Mouse (Mus musculus) E14TG2a.4 (cell line): ENCODE measurements at regions not wholly inside any gene's neighbourhood (a gene's known extent, or its start where the extent isn't known, plus 50 kb on each side); places are given as distances from the start of the nearest gene placed in this dataset.

ENCODE experiments used
- CTCF ChIP-seq: conservative IDR thresholded peaks from 2 replicates; pipeline ENCODE4 v1.5.1; 2014; ENCODE audit warnings: low read length
- NANOG ChIP-seq: IDR thresholded peaks from 2 replicates; pipeline ENCODE4 v1.6.1; 2014; ENCODE audit warnings: borderline replicate concordance, low read length, mixed read lengths
- POU5F1 ChIP-seq: IDR thresholded peaks from 2 replicates; pipeline ENCODE4 v1.6.1; 2014; ENCODE audit warnings: low read length, borderline replicate concordance

GRCm38 (mm10) chr2:75469958-75470687 lies 188.9 kb upstream of the Hnrnpa3 start:
- no peak for TF ChIP-seq CTCF
- TF ChIP-seq POU5F1: no peak
- no peak for TF ChIP-seq NANOG
